Mouse (Mus musculus): ENCODE data around the gene Syde2. TPM values are rescaled to one million over a fixed set of nuclear protein-coding genes. Genes with fewer than 3 reads are reported as not detected.

The Syde2 gene
- polyA plus RNA-seq, 1 experiment from 2014 or later: 3.9 TPM

GRCm38 (mm10) chr3:145947539-145948204 lies 40.0 kb upstream of the Syde2 start:
- Histone ChIP-seq H3K9me3 (ENCODE audit: control insufficient read depth, low read length) (no peaks in the 10 kb centered on the region), H3K27me3 (replicated peaks; ENCODE audit: control insufficient read depth, insufficient read depth, low read length) (no peaks in the 10 kb centered on the region), H3K4me1 (replicated peaks; ENCODE audit: control insufficient read depth, insufficient read depth, low read length) (no peaks in the 10 kb centered on the region), H3K9ac (ENCODE audit: low read length) (no peak overlapping the region), H3K36me3 (ENCODE audit: control insufficient read depth, insufficient read depth, low read length) (peaks cover 26% of the 10 kb centered on the region), H3K27ac (ENCODE audit: low read depth) (no peak overlapping the region), H3K4me2 (ENCODE audit: low read length) (no peak overlapping the region), H3K4me3 (ENCODE audit: low read depth, low read length) (no peak overlapping the region)
- ATAC-seq (replicated peaks; ENCODE audit: low FRiP score, low TSS enrichment, low read depth) (no peak), DNase-seq (ENCODE audit: low spot score) (no peak)
- 39% methylated on average over 6 of the region's 6 CpGs for WGBS

GRCm38 (mm10) chr3:145950034-145950814 lies 37.4 kb upstream of the Syde2 start:
- Histone ChIP-seq H3K36me3 (ENCODE audit: control insufficient read depth, insufficient read depth, low read length) (peaks cover 2% of the 10 kb centered on the region), H3K4me1 (replicated peaks; ENCODE audit: control insufficient read depth, insufficient read depth, low read length) (no peaks in the 10 kb centered on the region), H3K9me3 (ENCODE audit: control insufficient read depth, low read length) (no peaks in the 10 kb centered on the region), H3K4me3 (ENCODE audit: low read depth, low read length) (peak overlapping the region; percentile 10; the same call in 1 of the 2 replicates), H3K27ac (ENCODE audit: low read depth) (no peak overlapping the region), H3K27me3 (replicated peaks; ENCODE audit: control insufficient read depth, insufficient read depth, low read length) (no peaks in the 10 kb centered on the region), H3K9ac (ENCODE audit: low read length) (no peak overlapping the region), H3K4me2 (ENCODE audit: low read length) (peak overlapping the region; percentile 24)
- 10% methylated on average over 15 of the region's 15 CpGs for WGBS
- DNase-seq (ENCODE audit: low spot score) (peak; percentile 75), ATAC-seq (replicated peaks; ENCODE audit: low FRiP score, low TSS enrichment, low read depth) (peak; percentile 70)

GRCm38 (mm10) chr3:145950815-145951130 lies 36.9 kb upstream of the Syde2 start:
- Histone ChIP-seq H3K4me2 (ENCODE audit: low read length) (peak overlapping the region; percentile 24; the same call in 1 of the 2 replicates), H3K27ac (ENCODE audit: low read depth) (no peak overlapping the region), H3K27me3 (replicated peaks; ENCODE audit: control insufficient read depth, insufficient read depth, low read length) (no peaks in the 10 kb centered on the region), H3K9ac (ENCODE audit: low read length) (no peak overlapping the region), H3K4me1 (replicated peaks; ENCODE audit: control insufficient read depth, insufficient read depth, low read length) (no peaks in the 10 kb centered on the region), H3K36me3 (ENCODE audit: control insufficient read depth, insufficient read depth, low read length) (no peaks in the 10 kb centered on the region), H3K9me3 (ENCODE audit: control insufficient read depth, low read length) (no peaks in the 10 kb centered on the region), H3K4me3 (ENCODE audit: low read depth, low read length) (no peak overlapping the region)
- ATAC-seq (replicated peaks; ENCODE audit: low FRiP score, low TSS enrichment, low read depth) (no peak), DNase-seq (ENCODE audit: low spot score) (no peak)
- 43% methylated on average over 5 of the region's 5 CpGs for WGBS

- ATAC-seq (replicated peaks; ENCODE audit: low FRiP score, low TSS enrichment, low read depth): no peak
- WGBS: 78% methylated on average over 17 of the region's 17 CpGs
- Histone ChIP-seq H3K9me3 (ENCODE audit: control insufficient read depth, low read length) (no peaks in the 10 kb centered on the region), H3K27me3 (replicated peaks; ENCODE audit: control insufficient read depth, insufficient read depth, low read length) (no peaks in the 10 kb centered on the region), H3K9ac (ENCODE audit: low read length) (no peak overlapping the region), H3K4me3 (ENCODE audit: low read depth, low read length) (no peak overlapping the region), H3K4me1 (replicated peaks; ENCODE audit: control insufficient read depth, insufficient read depth, low read length) (no peaks in the 10 kb centered on the region), H3K4me2 (ENCODE audit: low read length) (no peak overlapping the region), H3K27ac (ENCODE audit: low read depth) (no peak overlapping the region), H3K36me3 (ENCODE audit: control insufficient read depth, insufficient read depth, low read length) (no peaks in the 10 kb centered on the region)
- DNase-seq (ENCODE audit: low spot score): no peak
These were observed 36.1 kb upstream of the Syde2 start for GRCm38 (mm10) chr3:145951287-145952165.

- no peak for DNase-seq (ENCODE audit: low spot score)
- Histone ChIP-seq H3K4me3 (ENCODE audit: low read depth, low read length) (no peak overlapping the region), H3K4me1 (replicated peaks; ENCODE audit: control insufficient read depth, insufficient read depth, low read length) (no peaks in the 10 kb centered on the region), H3K9me3 (ENCODE audit: control insufficient read depth, low read length) (peaks cover 5% of the 10 kb centered on the region; the same call in 1 of the 2 replicates), H3K36me3 (ENCODE audit: control insufficient read depth, insufficient read depth, low read length) (no peaks in the 10 kb centered on the region), H3K27ac (ENCODE audit: low read depth) (no peak overlapping the region), H3K27me3 (replicated peaks; ENCODE audit: control insufficient read depth, insufficient read depth, low read length) (no peaks in the 10 kb centered on the region), H3K9ac (ENCODE audit: low read length) (no peak overlapping the region), H3K4me2 (ENCODE audit: low read length) (no peak overlapping the region)
- 70% methylated on average over 7 of the region's 7 CpGs for WGBS
- no peak for ATAC-seq (replicated peaks; ENCODE audit: low FRiP score, low TSS enrichment, low read depth)
These were observed 34.7 kb upstream of the Syde2 start for GRCm38 (mm10) chr3:145952945-145953344.

- H3K4me2 ChIP-seq (ENCODE audit: low read length): no peak overlapping the region
- no peak overlapping the region for H3K4me3 ChIP-seq (ENCODE audit: low read depth, low read length)
- H3K9me3 ChIP-seq (ENCODE audit: control insufficient read depth, low read length): peaks cover 8% of the 10 kb centered on the region; the same call in 1 of the 2 replicates
- DNase-seq (ENCODE audit: low spot score) (no peak), ATAC-seq (replicated peaks; ENCODE audit: low FRiP score, low TSS enrichment, low read depth) (no peak)
- H3K9ac ChIP-seq (ENCODE audit: low read length): no peak overlapping the region
- no peak overlapping the region for H3K27ac ChIP-seq (ENCODE audit: low read depth)
- no peaks in the 10 kb centered on the region for H3K4me1 ChIP-seq (replicated peaks; ENCODE audit: control insufficient read depth, insufficient read depth, low read length)
- H3K36me3 ChIP-seq (ENCODE audit: control insufficient read depth, insufficient read depth, low read length): no peaks in the 10 kb centered on the region
- no peaks in the 10 kb centered on the region for H3K27me3 ChIP-seq (replicated peaks; ENCODE audit: control insufficient read depth, insufficient read depth, low read length)
- 79% methylated on average over 2 of the region's 2 CpGs for WGBS
These were observed 34.3 kb upstream of the Syde2 start for GRCm38 (mm10) chr3:145953411-145953810.

- DNase-seq (ENCODE audit: low spot score) (no peak), ATAC-seq (replicated peaks; ENCODE audit: low FRiP score, low TSS enrichment, low read depth) (no peak)
- Histone ChIP-seq H3K4me3 (ENCODE audit: low read depth, low read length) (no peak overlapping the region), H3K4me1 (replicated peaks; ENCODE audit: control insufficient read depth, insufficient read depth, low read length) (peaks cover 20% of the 10 kb centered on the region), H3K9ac (ENCODE audit: low read length) (no peak overlapping the region), H3K36me3 (ENCODE audit: control insufficient read depth, insufficient read depth, low read length) (no peaks in the 10 kb centered on the region), H3K9me3 (ENCODE audit: control insufficient read depth, low read length) (peaks cover 8% of the 10 kb centered on the region; the same call in 1 of the 2 replicates), H3K27me3 (replicated peaks; ENCODE audit: control insufficient read depth, insufficient read depth, low read length) (peaks cover 5% of the 10 kb centered on the region; the same call in 1 of the 2 replicates), H3K4me2 (ENCODE audit: low read length) (no peak overlapping the region), H3K27ac (ENCODE audit: low read depth) (no peak overlapping the region)
- WGBS: 85% methylated on average over 1 of the region's 1 CpGs
These were observed 27.8 kb upstream of the Syde2 start for GRCm38 (mm10) chr3:145959824-145960223.

GRCm38 (mm10) chr3:145962411-145962810 lies 25.3 kb upstream of the Syde2 start:
- ATAC-seq (replicated peaks; ENCODE audit: low FRiP score, low TSS enrichment, low read depth) (no peak), DNase-seq (ENCODE audit: low spot score) (no peak)
- WGBS: 27% methylated on average over 9 of the region's 9 CpGs
- Histone ChIP-seq H3K36me3 (ENCODE audit: control insufficient read depth, insufficient read depth, low read length) (no peaks in the 10 kb centered on the region), H3K9ac (ENCODE audit: low read length) (no peak overlapping the region), H3K9me3 (ENCODE audit: control insufficient read depth, low read length) (peaks cover 8% of the 10 kb centered on the region; the same call in 1 of the 2 replicates), H3K4me1 (replicated peaks; ENCODE audit: control insufficient read depth, insufficient read depth, low read length) (peaks cover 20% of the 10 kb centered on the region), H3K27me3 (replicated peaks; ENCODE audit: control insufficient read depth, insufficient read depth, low read length) (peaks cover 5% of the 10 kb centered on the region; the same call in 1 of the 2 replicates), H3K27ac (ENCODE audit: low read depth) (no peak overlapping the region), H3K4me2 (ENCODE audit: low read length) (no peak overlapping the region), H3K4me3 (ENCODE audit: low read depth, low read length) (no peak overlapping the region)

Measured in intestine, embryonic 14.5 days (tissue).